Mouse (Mus musculus): ENCODE data around the gene Kif27.

GRCm38 (mm10) chr13:58373153-58373470 lies 14.2 kb upstream of the Kif27 start:
- TF ChIP-seq POLR2A (IDR thresholded peaks at IDR 0.05; ENCODE audit: control insufficient read depth, low read depth, low read length): no peak
- no peak for TF ChIP-seq CTCF (IDR thresholded peaks at IDR 0.05; ENCODE audit: control insufficient read depth, insufficient read depth, insufficient replicate concordance, low read depth, low read length)
